ENCODE assay signal across 8 mouse cellular contexts in the genomic region with DNA sequence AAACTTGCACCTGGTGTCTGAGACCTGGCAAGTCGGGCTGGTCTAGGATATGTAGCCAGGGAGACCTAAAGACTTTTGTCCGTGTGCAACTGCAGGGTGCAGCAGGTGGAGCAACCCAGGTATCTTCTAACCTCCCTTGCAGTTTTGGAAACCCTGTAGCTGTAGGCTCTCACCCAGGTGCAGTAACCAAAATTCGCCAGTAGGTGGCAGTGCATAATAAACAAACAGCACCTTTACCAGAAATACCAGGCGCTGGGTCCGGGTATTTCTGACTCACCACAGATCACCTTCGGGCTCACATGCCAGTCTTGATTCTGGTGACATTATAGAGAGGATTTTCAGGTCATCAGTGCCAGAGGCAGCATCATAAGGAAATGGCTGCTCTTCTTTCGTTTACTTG. TPM values are rescaled to one million over a fixed set of nuclear protein-coding genes. Genes with fewer than 3 reads are reported as not detected.
DNase-seq lines count a peak whose midpoint lies in the region; ATAC-seq and TF ChIP-seq lines count a peak whose summit lies in the region.

No protein-coding gene starts in this region.

- H3K4me2 ChIP-seq in heart, embryonic 12.5 days = no peak overlapping the region
- H3K4me2 ChIP-seq in midbrain, embryonic 14.5 days (ENCODE audit: low read length) = no peak overlapping the region

- peaks cover 15% of the 10 kb centered on the region for H3K4me1 ChIP-seq in heart, embryonic 12.5 days (replicated peaks)
- H3K4me1 ChIP-seq in midbrain, embryonic 14.5 days (ENCODE audit: control insufficient read depth, insufficient read depth, low read length) = peaks cover 24% of the 10 kb centered on the region
- H3K4me1 ChIP-seq in spleen, adult 2 months (ENCODE audit: control insufficient read depth, insufficient read depth, insufficient read length) = peaks cover 3% of the 10 kb centered on the region; the same call in 1 of the 2 replicates

- 4% methylated on average over 7 of the region's 7 CpGs for WGBS in heart, embryonic 12.5 days
- 3% methylated on average over 7 of the region's 7 CpGs for WGBS in midbrain, embryonic 14.5 days
- WGBS in spleen, adult 2 months = 4% methylated on average over 7 of the region's 7 CpGs

- no peak overlapping the region for H3K27ac ChIP-seq in heart, embryonic 12.5 days (ENCODE audit: poor library complexity, severe bottlenecking)
- H3K27ac ChIP-seq in midbrain, embryonic 14.5 days (replicated peaks; ENCODE audit: low read depth, low read length) = no peak overlapping the region
- no peak overlapping the region for H3K27ac ChIP-seq in spleen, adult 2 months (ENCODE audit: insufficient read depth, low read length)

- no peak overlapping the region for H3K4me3 ChIP-seq in heart, embryonic 12.5 days
- no peak overlapping the region for H3K4me3 ChIP-seq in midbrain, embryonic 14.5 days (replicated peaks; ENCODE audit: low read depth, low read length)
- H3K4me3 ChIP-seq in spleen, adult 2 months (ENCODE audit: extremely low read depth, insufficient read depth, insufficient read length) = no peak overlapping the region

- H3K9ac ChIP-seq in heart, embryonic 12.5 days = no peak overlapping the region; the same call in 1 of the 2 replicates
- peak overlapping the region; percentile 26 for H3K9ac ChIP-seq in midbrain, embryonic 14.5 days (replicated peaks; ENCODE audit: low read length)

- peaks cover 43% of the 10 kb centered on the region for H3K27me3 ChIP-seq in heart, embryonic 12.5 days (replicated peaks)
- peaks cover 13% of the 10 kb centered on the region for H3K27me3 ChIP-seq in midbrain, embryonic 14.5 days (ENCODE audit: control insufficient read depth, insufficient read depth, low read length)
- no peaks in the 10 kb centered on the region for H3K27me3 ChIP-seq in spleen, adult 2 months (ENCODE audit: control insufficient read depth, insufficient read depth, low read length)

- no peaks in the 10 kb centered on the region for H3K9me3 ChIP-seq in heart, embryonic 12.5 days (replicated peaks)
- no peaks in the 10 kb centered on the region for H3K9me3 ChIP-seq in midbrain, embryonic 14.5 days (ENCODE audit: control insufficient read depth, low read length)

- peak; percentile 92 for DNase-seq in heart, adult 11 months
- DNase-seq in brain, embryonic 18.5 days (ENCODE audit: low read depth, low spot score) = peak; percentile 50
- peak; percentile 36 for DNase-seq in fibroblast of lung, adult 2 months (ENCODE audit: low read depth)
- DNase-seq in heart, postnatal 4 days = peak; percentile 85
- DNase-seq in left cerebral cortex, adult 8-10 months (ENCODE audit: low spot score in 2 of 2) = peak; percentile 31 to 81
- DNase-seq in midbrain, embryonic 14.5 days = peak; percentile 93
- DNase-seq in spleen, adult 2 months (ENCODE audit: low read depth in 1 of 2, low spot score in 2 of 2) = peak; percentile 56 to 74

- TF ChIP-seq POLR2A in spleen, adult 2 months (IDR thresholded peaks at IDR 0.05; ENCODE audit: low read depth, low read length) = no peak

- peak; percentile 67; the same call in 1 of the 2 replicates for TF ChIP-seq CTCF in spleen, adult 2 months (IDR thresholded peaks at IDR 0.05; ENCODE audit: extremely low read depth, insufficient read depth, insufficient read length, insufficient replicate concordance)

- ATAC-seq in heart, embryonic 12.5 days (ENCODE audit: insufficient number of reproducible peaks, low FRiP score) = no peak
- ATAC-seq in midbrain, embryonic 14.5 days (ENCODE audit: low FRiP score, low TSS enrichment) = 0 out of 2 replicates have a peak, but pooled peaks have one; percentile 41

- no peaks in the 10 kb centered on the region for H3K36me3 ChIP-seq in heart, embryonic 12.5 days
- no peaks in the 10 kb centered on the region for H3K36me3 ChIP-seq in midbrain, embryonic 14.5 days (ENCODE audit: control insufficient read depth, insufficient read depth, low read length)
- H3K36me3 ChIP-seq in spleen, adult 2 months (ENCODE audit: control insufficient read depth, insufficient read depth, low read length) = no peaks in the 10 kb centered on the region

RNA-seq across cellular contexts. Expression of gene Ak8, which starts 55.5 kb away (rescaled TPM):
- polyA plus RNA-seq in heart, embryonic 12.5 days (2016; fragmentation: Nextera tagmentation; extraction: Ambion mirVana) = 0.42 and 0.51 TPM in 2 replicates
- total RNA-seq in heart, postnatal 4 days (2021) = not detected
- total RNA-seq in left cerebral cortex, adult 8-10 months (2022) = 1 to 10 TPM; 1.7 to 2.6 (median 2.4) TPM
- 3.0 and 4.3 TPM in 2 replicates for polyA plus RNA-seq in midbrain, embryonic 14.5 days (2014; fragmentation: Nextera tagmentation; extraction: Ambion mirVana)
- polyA plus RNA-seq in spleen, adult 2 months (2012; rRNA removed) = 0.69 and 0.94 TPM in 2 replicates

RNA-seq across cellular contexts. Expression of gene Spaca9, which starts 55.9 kb away (rescaled TPM):
- polyA plus RNA-seq in heart, embryonic 12.5 days (2016; fragmentation: Nextera tagmentation; extraction: Ambion mirVana) = 1.2 and 2.2 TPM in 2 replicates
- under 1 TPM; 0.59 to 0.71 TPM for total RNA-seq in heart, postnatal 4 days (2021)
- total RNA-seq in left cerebral cortex, adult 8-10 months (2022) = 1 to 10 TPM in 2 of 4 experiments, under 1 TPM in 2; 0.55 to 2.1 (median 1.1) TPM
- polyA plus RNA-seq in midbrain, embryonic 14.5 days (2014; fragmentation: Nextera tagmentation; extraction: Ambion mirVana) = 1.1 and 1.6 TPM in 2 replicates
- 2.4 and 5.0 TPM in 2 replicates for polyA plus RNA-seq in spleen, adult 2 months (2012; rRNA removed)

Comparison
In these comparisons a context has a peak if more than half of its experiments do, and no peak if none do; other contexts are left out.
1. DNase-seq: peak in every context shown above with its lines; median percentile 93 in midbrain, embryonic 14.5 days; 92 in heart, adult 11 months; 85 in heart, postnatal 4 days; 65 in spleen, adult 2 months; 56 in left cerebral cortex, adult 8-10 months; 50 in brain, embryonic 18.5 days; 36 in fibroblast of lung, adult 2 months.